Mouse (Mus musculus) olfactory bulb, adult 2 months (tissue): ENCODE results near the gene Prss12. TPM values are rescaled to one million over a fixed set of nuclear protein-coding genes. Genes with fewer than 3 reads are reported as not detected.

ENCODE experiments used
- H3K27ac ChIP-seq: fragments of 200-500 bp; 2 replicates; pipeline ENCODE4 v1.5.1; 2012; ENCODE audit warnings: low read depth, low read length; ENCODE audit not compliant: insufficient read depth
- H3K4me1 ChIP-seq: fragments of 200-500 bp; 2 replicates; pipeline ENCODE4 v1.6.1; 2012; ENCODE audit warnings: low read length; ENCODE audit not compliant: control insufficient read depth, insufficient read depth
- H3K4me3 ChIP-seq: fragments of 200-500 bp; 2 replicates; pipeline ENCODE4 v1.5.1; 2012; ENCODE audit warnings: mild to moderate bottlenecking, low read depth, low read length, moderate library complexity; ENCODE audit not compliant: insufficient read depth
- CTCF ChIP-seq: fragments of 200-500 bp; IDR thresholded peaks from 2 replicates; pipeline ENCODE4 v1.5.1; 2012; ENCODE audit warnings: low read depth, mild to moderate bottlenecking, low read length, moderate library complexity; ENCODE audit not compliant: insufficient read depth
- POLR2A ChIP-seq: fragments of 200-500 bp; IDR thresholded peaks from 2 replicates; pipeline ENCODE4 v1.6.1; 2012; ENCODE audit warnings: mild to moderate bottlenecking, low read depth, low read length, moderate library complexity; ENCODE audit not compliant: insufficient read depth
- whole genome bisulfite sequencing: fragments of 180-500 bp; shearing (Covaris S2); methylation state at CpG from one replicate; pipeline ENCODE4 v1.1.7; 2018; 5-methylcytosine and 5-hydroxymethylcytosine counted together
- polyA plus RNA-seq: library from polyadenylated mRNA; stranded (reverse); fragments of >200 nt; gene quantifications from 2 replicates; pipeline ENCODE4 v1.2.4, GENCODE M21; 2012; ENCODE audit warnings: low replicate concordance; ENCODE audit not compliant: missing spikeins, insufficient read depth, insufficient read length

Gene Prss12
- polyA plus RNA-seq, 1 experiment = not detected

GRCm38 (mm10) chr3:123553872-123554271, 107.2 kb downstream of the Prss12 start:
- Histone ChIP-seq H3K4me1 (peaks cover 2% of the 10 kb centered on the region; the same call in 1 of the 2 replicates), H3K4me3 (no peak overlapping the region), H3K27ac (no peak overlapping the region)
- 90% methylated on average over 6 of the region's 6 CpGs for WGBS
- TF ChIP-seq CTCF = no peak
- TF ChIP-seq POLR2A = no peak

- Histone ChIP-seq H3K27ac (no peak overlapping the region), H3K4me1 (peaks cover 5% of the 10 kb centered on the region; the same call in 1 of the 2 replicates), H3K4me3 (no peak overlapping the region)
- WGBS = 44% methylated on average over 7 of the region's 7 CpGs
- TF ChIP-seq POLR2A (no peak), CTCF (no peak)
These were observed 108.6 kb downstream of the Prss12 start for GRCm38 (mm10) chr3:123555254-123555865.

Other genes starting within 250 kb of the Prss12 start
- gene Synpo2, start 210.8 kb upstream of the Prss12 start, polyA plus RNA-seq = not detected in 2 replicates
- gene Sec24d, start 179.5 kb upstream of the Prss12 start, polyA plus RNA-seq = not detected in 2 replicates
- not detected in 2 replicates for gene Mettl14, start 60.8 kb upstream of the Prss12 start, polyA plus RNA-seq
- not detected in 2 replicates for gene Ndst3, start 243.9 kb downstream of the Prss12 start, polyA plus RNA-seq